Comparison of ENCODE assay signal across 11 mouse cellular contexts in the genomic region with DNA sequence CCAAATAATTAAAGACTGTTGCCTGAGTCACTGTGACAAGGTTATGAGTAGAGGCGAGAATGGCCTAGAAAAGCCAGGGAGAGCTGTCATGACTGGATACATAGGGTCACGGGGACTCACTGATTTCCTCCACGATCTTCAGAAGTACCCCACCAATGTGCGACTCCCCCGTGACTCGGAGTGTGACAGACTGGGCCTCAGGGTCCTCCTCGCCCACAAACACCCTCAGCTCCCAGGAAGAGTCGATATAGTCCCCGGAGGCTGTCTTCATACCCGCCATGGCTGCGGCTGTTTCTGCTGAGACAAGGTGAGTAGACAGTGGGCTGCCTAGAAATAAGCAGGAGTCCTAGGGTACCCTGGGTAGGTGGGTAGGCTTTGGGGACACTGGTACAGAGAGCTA. TPM values are rescaled to one million over a fixed set of nuclear protein-coding genes. Genes with fewer than 3 reads are reported as not detected.
A peak's percentile ranks its signal among the peaks of the same experiment; 100 is the strongest.
DNase-seq lines count a peak whose midpoint lies in the region; ATAC-seq and TF ChIP-seq lines count a peak whose summit lies in the region.
"Had no signal": no experiment of that assay in that cellular context is flagged by ENCODE, and none has a peak within 500 bp of the region (broad histone marks: within the 10 kb centered on the region; RNA-seq: fewer than 3 reads in every experiment).

No protein-coding gene starts in this region.

- H3K27me3 ChIP-seq in heart, embryonic 12.5 days (replicated peaks) = no peaks in the 10 kb centered on the region
- H3K27me3 ChIP-seq in thymus, adult 2 months (ENCODE audit: control insufficient read depth, insufficient read depth, low read length) = no peaks in the 10 kb centered on the region
- H3K27me3 ChIP-seq in liver, embryonic 16.5 days (ENCODE audit: control insufficient read depth, insufficient read depth, low read depth, low read length) = no peaks in the 10 kb centered on the region
- no peaks in the 10 kb centered on the region for H3K27me3 ChIP-seq in midbrain, embryonic 13.5 days
- H3K27me3 ChIP-seq: limb, embryonic 12.5 days had no signal

- WGBS in heart, embryonic 12.5 days = 74% methylated on average over 11 of the region's 11 CpGs
- 4% methylated on average over 11 of the region's 11 CpGs for WGBS in thymus, adult 2 months
- 17% methylated on average over 11 of the region's 11 CpGs for WGBS in liver, embryonic 16.5 days (ENCODE audit: insufficient replicate concordance)
- WGBS in midbrain, embryonic 13.5 days = 96% methylated on average over 11 of the region's 11 CpGs

- TF ChIP-seq POLR2A in thymus, adult 2 months (IDR thresholded peaks at IDR 0.05; ENCODE audit: control insufficient read depth, extremely low read depth, insufficient read depth, low read length, poor library complexity) = no peak

- peaks cover 49% of the 10 kb centered on the region for H3K36me3 ChIP-seq in heart, embryonic 12.5 days
- H3K36me3 ChIP-seq in thymus, adult 2 months (ENCODE audit: control insufficient read depth, insufficient read depth, low read length) = peaks cover 38% of the 10 kb centered on the region
- H3K36me3 ChIP-seq in liver, embryonic 16.5 days (ENCODE audit: control insufficient read depth, insufficient read depth) = peaks cover 40% of the 10 kb centered on the region
- H3K36me3 ChIP-seq in midbrain, embryonic 13.5 days = peaks cover 78% of the 10 kb centered on the region

- no peak for TF ChIP-seq CTCF in thymus, adult 2 months (IDR thresholded peaks at IDR 0.05; ENCODE audit: borderline replicate concordance, control insufficient read depth, extremely low read depth, insufficient read depth, low read length, poor library complexity)

- peaks cover 23% of the 10 kb centered on the region for H3K4me1 ChIP-seq in heart, embryonic 12.5 days (replicated peaks)
- peaks cover 19% of the 10 kb centered on the region for H3K4me1 ChIP-seq in thymus, adult 2 months (replicated peaks; ENCODE audit: control insufficient read depth, insufficient read depth, low read length)
- peaks cover 18% of the 10 kb centered on the region for H3K4me1 ChIP-seq in liver, embryonic 16.5 days (ENCODE audit: control insufficient read depth, low read depth, low read length)
- H3K4me1 ChIP-seq in midbrain, embryonic 13.5 days (replicated peaks) = no peaks in the 10 kb centered on the region
- H3K4me1 ChIP-seq: limb, embryonic 12.5 days had no signal

- peak overlapping the region; percentile 24 for H3K4me2 ChIP-seq in heart, embryonic 12.5 days
- peak overlapping the region; percentile 66 for H3K4me2 ChIP-seq in liver, embryonic 16.5 days (ENCODE audit: low read depth, low read length)
- H3K4me2 ChIP-seq in midbrain, embryonic 13.5 days (replicated peaks) = no peak overlapping the region
- H3K4me2 ChIP-seq: limb, embryonic 12.5 days had no signal

- no peak overlapping the region; the same call in 1 of the 2 replicates for H3K27ac ChIP-seq in heart, embryonic 12.5 days (ENCODE audit: poor library complexity, severe bottlenecking)
- H3K27ac ChIP-seq in thymus, adult 2 months (ENCODE audit: control insufficient read depth, insufficient read depth, low read length) = peak overlapping the region; percentile 93
- peak overlapping the region; percentile 90 for H3K27ac ChIP-seq in liver, embryonic 16.5 days (ENCODE audit: low read length)
- no peak overlapping the region for H3K27ac ChIP-seq in midbrain, embryonic 13.5 days
- H3K27ac ChIP-seq: kidney, postnatal 0 days; limb, embryonic 12.5 days had no signal

- H3K9ac ChIP-seq in heart, embryonic 12.5 days = no peak overlapping the region
- H3K9ac ChIP-seq in liver, embryonic 16.5 days (ENCODE audit: low read depth, low read length) = peak overlapping the region; percentile 82
- no peak overlapping the region for H3K9ac ChIP-seq in midbrain, embryonic 13.5 days (replicated peaks)
- H3K9ac ChIP-seq: limb, embryonic 12.5 days had no signal

- no peak for ATAC-seq in heart, embryonic 12.5 days (ENCODE audit: insufficient number of reproducible peaks, low FRiP score)
- ATAC-seq in liver, embryonic 16.5 days (ENCODE audit: low read depth) = 0 out of 2 replicates have a peak, but pooled peaks have one; percentile 3
- no peak for ATAC-seq in midbrain, embryonic 13.5 days

- H3K9me3 ChIP-seq in heart, embryonic 12.5 days (replicated peaks) = no peaks in the 10 kb centered on the region
- no peaks in the 10 kb centered on the region for H3K9me3 ChIP-seq in liver, embryonic 16.5 days (replicated peaks; ENCODE audit: control insufficient read depth, low read length)
- no peaks in the 10 kb centered on the region for H3K9me3 ChIP-seq in midbrain, embryonic 13.5 days
- H3K9me3 ChIP-seq: limb, embryonic 12.5 days had no signal

- DNase-seq in heart, postnatal 4 days = no peak
- DNase-seq in thymus, adult 2 months = peak; percentile 25
- DNase-seq in thymus, postnatal 0 days (ENCODE audit: low spot score) = no peak
- DNase-seq in adrenal gland, postnatal 4 days (ENCODE audit: low spot score in 2 of 2) = no peak
- DNase-seq in adipocyte (ENCODE audit: low spot score) = no peak
- DNase-seq: cerebellum, adult 2 months had no signal

- 0 out of 2 replicates have a peak overlapping the region, but pooled peaks have one; percentile 10 for H3K4me3 ChIP-seq in heart, embryonic 12.5 days
- peak overlapping the region; percentile 90 for H3K4me3 ChIP-seq in thymus, adult 2 months (ENCODE audit: control insufficient read depth, insufficient read depth, low read length)
- H3K4me3 ChIP-seq in liver, embryonic 16.5 days (ENCODE audit: low read depth, low read length) = peak overlapping the region; percentile 76
- no peak overlapping the region for H3K4me3 ChIP-seq in midbrain, embryonic 13.5 days (replicated peaks)
- H3K4me3 ChIP-seq: limb, embryonic 12.5 days had no signal

RNA-seq across cellular contexts. Expression of a gene that starts 0.7 kb away (rescaled TPM):
- 9.3 and 11.7 TPM in 2 replicates for polyA plus RNA-seq in heart, embryonic 12.5 days (2016; fragmentation: Nextera tagmentation; extraction: Ambion mirVana)
- total RNA-seq in heart, postnatal 4 days (2021) = 1 to 10 TPM; 3.5 to 3.7 TPM
- 345 and 352 TPM in 2 replicates for polyA plus RNA-seq in thymus, adult 2 months (2012; rRNA removed)
- polyA plus RNA-seq in thymus, postnatal 0 days (2015; fragmentation: Nextera tagmentation; extraction: Ambion mirVana) = 217 and 226 TPM in 2 replicates
- polyA plus RNA-seq in liver, embryonic 16.5 days (2015; fragmentation: Nextera tagmentation; extraction: Ambion mirVana) = 103 and 105 TPM in 2 replicates
- 3.9 and 4.8 TPM in 2 replicates for polyA plus RNA-seq in midbrain, embryonic 13.5 days (2015; fragmentation: Nextera tagmentation; extraction: Ambion mirVana)
- total RNA-seq in adrenal gland, postnatal 4 days (2021) = 10 to 100 TPM in 1 of 2 experiments, 1 to 10 TPM in 1; 8.7 to 11.3 TPM

RNA-seq across cellular contexts. Expression of a gene that starts 21.2 kb away (rescaled TPM):
- polyA plus RNA-seq in heart, embryonic 12.5 days (2016; fragmentation: Nextera tagmentation; extraction: Ambion mirVana) = 228 and 236 TPM in 2 replicates
- 100 to 1,000 TPM; 139 to 151 TPM for total RNA-seq in heart, postnatal 4 days (2021)
- polyA plus RNA-seq in thymus, adult 2 months (2012; rRNA removed) = 87.4 and 89.5 TPM in 2 replicates
- polyA plus RNA-seq in thymus, postnatal 0 days (2015; fragmentation: Nextera tagmentation; extraction: Ambion mirVana) = 149 and 196 TPM in 2 replicates
- 103 and 104 TPM in 2 replicates for polyA plus RNA-seq in liver, embryonic 16.5 days (2015; fragmentation: Nextera tagmentation; extraction: Ambion mirVana)
- polyA plus RNA-seq in midbrain, embryonic 13.5 days (2015; fragmentation: Nextera tagmentation; extraction: Ambion mirVana) = 258 and 273 TPM in 2 replicates
- 100 to 1,000 TPM; 115 to 117 TPM for total RNA-seq in adrenal gland, postnatal 4 days (2021)

RNA-seq across cellular contexts. Expression of a gene that starts 22.6 kb away (rescaled TPM):
- polyA plus RNA-seq in heart, embryonic 12.5 days (2016; fragmentation: Nextera tagmentation; extraction: Ambion mirVana) = 13.3 and 14.3 TPM in 2 replicates
- total RNA-seq in heart, postnatal 4 days (2021) = 10 to 100 TPM; 22.6 to 25.7 TPM
- polyA plus RNA-seq in thymus, adult 2 months (2012; rRNA removed) = 8.4 and 9.9 TPM in 2 replicates
- 5.2 and 5.8 TPM in 2 replicates for polyA plus RNA-seq in thymus, postnatal 0 days (2015; fragmentation: Nextera tagmentation; extraction: Ambion mirVana)
- 1.6 and 2.5 TPM in 2 replicates for polyA plus RNA-seq in liver, embryonic 16.5 days (2015; fragmentation: Nextera tagmentation; extraction: Ambion mirVana)
- polyA plus RNA-seq in midbrain, embryonic 13.5 days (2015; fragmentation: Nextera tagmentation; extraction: Ambion mirVana) = 15.6 and 15.8 TPM in 2 replicates
- total RNA-seq in adrenal gland, postnatal 4 days (2021) = 10 to 100 TPM; 15.3 to 16.6 TPM

RNA-seq across cellular contexts. Expression of a gene that starts 22.6 kb away (rescaled TPM):
- polyA plus RNA-seq in heart, embryonic 12.5 days (2016; fragmentation: Nextera tagmentation; extraction: Ambion mirVana) = 22.4 and 23.6 TPM in 2 replicates
- total RNA-seq in heart, postnatal 4 days (2021) = 10 to 100 TPM; 27.2 to 29.0 TPM
- 43.0 and 46.5 TPM in 2 replicates for polyA plus RNA-seq in thymus, adult 2 months (2012; rRNA removed)
- 32.4 and 34.6 TPM in 2 replicates for polyA plus RNA-seq in thymus, postnatal 0 days (2015; fragmentation: Nextera tagmentation; extraction: Ambion mirVana)
- polyA plus RNA-seq in liver, embryonic 16.5 days (2015; fragmentation: Nextera tagmentation; extraction: Ambion mirVana) = 10.1 and 10.5 TPM in 2 replicates
- 20.2 and 21.7 TPM in 2 replicates for polyA plus RNA-seq in midbrain, embryonic 13.5 days (2015; fragmentation: Nextera tagmentation; extraction: Ambion mirVana)
- total RNA-seq in adrenal gland, postnatal 4 days (2021) = 10 to 100 TPM; 47.8 TPM

RNA-seq across cellular contexts. Expression of a gene that starts 26.2 kb away (rescaled TPM):
- 32.7 and 33.9 TPM in 2 replicates for polyA plus RNA-seq in heart, embryonic 12.5 days (2016; fragmentation: Nextera tagmentation; extraction: Ambion mirVana)
- 10 to 100 TPM; 48.7 to 49.2 TPM for total RNA-seq in heart, postnatal 4 days (2021)
- polyA plus RNA-seq in thymus, adult 2 months (2012; rRNA removed) = 28.0 and 31.6 TPM in 2 replicates
- 17.9 and 21.3 TPM in 2 replicates for polyA plus RNA-seq in thymus, postnatal 0 days (2015; fragmentation: Nextera tagmentation; extraction: Ambion mirVana)
- polyA plus RNA-seq in liver, embryonic 16.5 days (2015; fragmentation: Nextera tagmentation; extraction: Ambion mirVana) = 9.9 and 10.5 TPM in 2 replicates
- polyA plus RNA-seq in midbrain, embryonic 13.5 days (2015; fragmentation: Nextera tagmentation; extraction: Ambion mirVana) = 24.2 and 25.4 TPM in 2 replicates
- 10 to 100 TPM; 35.3 to 37.6 TPM for total RNA-seq in adrenal gland, postnatal 4 days (2021)

Comparison
In these comparisons a context has a peak if more than half of its experiments do, and no peak if none do; other contexts are left out.
1. H3K27ac ChIP-seq: peak in thymus, adult 2 months (single experiment) and liver, embryonic 16.5 days (single experiment); none in heart, embryonic 12.5 days (single experiment) and midbrain, embryonic 13.5 days (single experiment).